Mouse (Mus musculus) liver, embryonic 16.5 days (tissue): ENCODE data around the gene Uap1l1. TPM values are rescaled to one million over a fixed set of nuclear protein-coding genes. Genes with fewer than 3 reads are reported as not detected.
A peak's percentile ranks its signal among the peaks of the same experiment; 100 is the strongest.

Source experiments
- ATAC-seq: fragments of 200-750 bp; cut with Nextera tagmentation; 2 replicates; pipeline ENCODE4 v1.8.0; 2017; ENCODE audit warnings: low read depth, mild to moderate bottlenecking, moderate number of reproducible peaks, moderate library complexity
- H3K27ac ChIP-seq: fragments of 300-500 bp; sonication (generic); 2 replicates; pipeline ENCODE4 v1.5.1; 2014; ENCODE audit warnings: mild to moderate bottlenecking, low read length
- H3K27me3 ChIP-seq: fragments of 300-500 bp; sonication (generic); 2 replicates; pipeline ENCODE4 v1.6.1; 2014; ENCODE audit warnings: low read depth, low read length, mixed read lengths; ENCODE audit not compliant: control insufficient read depth, insufficient read depth
- H3K36me3 ChIP-seq: fragments of 300-500 bp; sonication (generic); 2 replicates; pipeline ENCODE4 v1.6.1; 2014; ENCODE audit warnings: mild to moderate bottlenecking; ENCODE audit not compliant: control insufficient read depth, insufficient read depth
- H3K4me1 ChIP-seq: fragments of 300-500 bp; sonication (generic); 2 replicates; pipeline ENCODE4 v1.6.1; 2014; ENCODE audit warnings: low read depth, low read length, mixed read lengths; ENCODE audit not compliant: control insufficient read depth
- H3K4me2 ChIP-seq: fragments of 300-500 bp; sonication (generic); 2 replicates; pipeline ENCODE4 v1.6.1; 2014; ENCODE audit warnings: low read depth, low read length, mixed read lengths
- H3K4me3 ChIP-seq: fragments of 300-500 bp; sonication (generic); 2 replicates; pipeline ENCODE4 v1.5.1; 2014; ENCODE audit warnings: low read depth, mild to moderate bottlenecking, low read length
- H3K9ac ChIP-seq: fragments of 300-500 bp; sonication (generic); 2 replicates; pipeline ENCODE4 v1.6.1; 2014; ENCODE audit warnings: low read depth, low read length
- H3K9me3 ChIP-seq: fragments of 300-500 bp; sonication (generic); replicated peaks from 2 replicates; pipeline ENCODE4 v1.6.1; 2016; ENCODE audit warnings: low read length; ENCODE audit not compliant: control insufficient read depth
- WGBS: fragments of 180-500 bp; shearing (Covaris S2); extraction: QIAGEN DNeasy Blood & Tissue Kit; methylation state at CpG from one replicate; pipeline ENCODE4 v1.1.7; 2014; ENCODE audit not compliant: insufficient replicate concordance; 5-methylcytosine and 5-hydroxymethylcytosine counted together
- polyA plus RNA-seq: library from polyadenylated mRNA; unstranded; fragments of >200 nt; fragmentation: Nextera tagmentation; extraction: Ambion mirVana; gene quantifications from 2 replicates; pipeline ENCODE4 v1.2.1, GENCODE M21; 2015

Gene Uap1l1
- polyA plus RNA-seq, 1 experiment from 2014 or later: 12.6 TPM

DNA sequence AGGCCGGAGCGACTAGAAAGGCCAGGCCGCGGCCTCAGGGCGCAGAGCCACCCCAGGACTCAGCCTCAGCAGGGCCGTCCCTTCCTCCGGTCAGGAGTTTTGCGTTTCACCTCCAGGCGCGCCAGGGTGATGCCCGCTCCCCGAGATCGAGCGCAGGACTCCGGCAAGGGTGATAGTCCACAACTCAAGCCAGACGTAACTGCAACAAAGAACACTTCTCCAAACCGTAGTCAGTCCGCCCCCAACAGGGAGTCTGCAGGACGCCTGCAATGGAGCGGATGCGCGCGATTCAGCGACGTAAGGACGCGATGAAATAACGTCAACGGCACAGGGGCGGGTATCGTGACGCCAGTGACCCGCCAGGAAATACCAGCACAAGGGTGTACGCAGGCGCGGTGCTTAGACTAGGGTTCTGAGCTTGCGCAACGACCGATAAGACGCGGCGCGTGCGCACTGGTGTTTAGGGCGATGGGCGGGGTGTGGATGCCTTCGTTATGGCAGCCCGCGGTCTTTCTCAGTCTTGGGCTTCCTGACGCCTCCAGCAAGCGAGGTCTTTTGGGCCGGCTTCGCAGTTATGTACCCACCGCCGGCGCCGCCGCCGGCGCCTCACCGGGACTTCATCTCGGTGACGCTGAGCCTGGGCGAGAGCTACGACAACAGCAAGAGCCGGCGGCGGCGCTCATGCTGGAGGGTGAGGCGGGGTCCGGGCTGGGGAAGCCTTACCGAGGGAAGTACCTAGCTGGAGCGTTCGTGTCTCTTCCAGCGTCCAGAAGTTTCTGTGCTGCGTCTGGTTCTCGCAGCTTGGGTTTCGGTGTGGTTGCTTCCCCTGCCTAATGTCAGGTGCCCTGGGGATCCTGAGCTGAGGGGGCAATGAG lies 33.0 kb downstream of the Uap1l1 start, which contains the start of gene Man1b1:
Gene Man1b1 (plus strand): TSS at position 53 of the 875 bp plus-strand sequence.
- peaks cover 11% of the 10 kb centered on the region for H3K36me3 ChIP-seq
- H3K9ac ChIP-seq: peak within 1 kb of the TSS; percentile 89
- peak within 1 kb of the TSS; percentile 82 for H3K4me3 ChIP-seq
- peak; percentile 98 for ATAC-seq
- H3K27ac ChIP-seq: peak within 1 kb of the TSS; percentile 73
- H3K4me1 ChIP-seq: peaks cover 16% of the 10 kb centered on the region
- WGBS: under 1% methylated on average over 78 of the region's 78 CpGs
- H3K4me2 ChIP-seq: peak within 1 kb of the TSS; percentile 92
- H3K27me3 ChIP-seq: no peaks in the 10 kb centered on the region
- H3K9me3 ChIP-seq: no peaks in the 10 kb centered on the region

- no peak for ATAC-seq
- H3K9ac ChIP-seq: peak overlapping the region; percentile 78
Observed at GRCm38 (mm10) chr2:25331470-25331869, 34.0 kb downstream of the Uap1l1 start.

GRCm38 (mm10) chr2:25328440-25328839 lies 37.0 kb downstream of the Uap1l1 start:
- Histone ChIP-seq H3K4me2 (no peak overlapping the region), H3K4me1 (peaks cover 12% of the 10 kb centered on the region), H3K27me3 (no peaks in the 10 kb centered on the region), H3K9me3 (no peaks in the 10 kb centered on the region), H3K36me3 (no peaks in the 10 kb centered on the region), H3K9ac (no peak overlapping the region), H3K27ac (no peak overlapping the region), H3K4me3 (no peak overlapping the region)
- ATAC-seq: no peak
- 29% methylated on average over 7 of the region's 7 CpGs for WGBS

More at GRCm38 (mm10) chr2:25331470-25331869, 34.0 kb downstream of the Uap1l1 start:
- peak overlapping the region; percentile 82 for H3K4me3 ChIP-seq
- H3K27me3 ChIP-seq: no peaks in the 10 kb centered on the region
- no peak overlapping the region for H3K27ac ChIP-seq
- H3K9me3 ChIP-seq: no peaks in the 10 kb centered on the region
- peaks cover 16% of the 10 kb centered on the region for H3K4me1 ChIP-seq
- H3K36me3 ChIP-seq: peaks cover 2% of the 10 kb centered on the region; the same call in 1 of the 2 replicates
- WGBS: 46% methylated on average over 9 of the region's 9 CpGs
- H3K4me2 ChIP-seq: peak overlapping the region; percentile 81

DNA sequence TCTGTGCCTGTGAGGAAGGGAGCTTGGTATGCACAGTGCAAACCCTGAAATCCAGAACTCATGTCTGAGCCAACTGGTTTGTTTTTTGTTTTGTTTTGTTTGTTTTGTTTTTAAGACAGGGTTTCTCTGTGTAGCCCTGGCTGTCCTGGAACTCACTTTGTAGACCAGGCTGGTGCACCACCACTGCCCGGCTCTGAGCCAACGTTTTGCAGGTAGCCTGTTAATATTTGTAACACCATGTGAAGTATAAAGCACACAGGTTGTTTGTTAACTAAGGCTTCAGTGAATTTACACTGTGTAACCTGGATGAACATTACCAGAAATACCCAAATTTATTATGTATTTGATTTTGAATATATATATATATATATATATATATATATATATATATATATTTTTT lies 39.4 kb downstream of the Uap1l1 start:
- no peak overlapping the region for H3K9ac ChIP-seq
- no peak overlapping the region for H3K4me2 ChIP-seq
- H3K36me3 ChIP-seq: no peaks in the 10 kb centered on the region
- peaks cover under 1% of the 10 kb centered on the region; the same call in 1 of the 2 replicates for H3K4me1 ChIP-seq
- no peak overlapping the region for H3K27ac ChIP-seq
- no peaks in the 10 kb centered on the region for H3K27me3 ChIP-seq
- H3K9me3 ChIP-seq: no peaks in the 10 kb centered on the region
- ATAC-seq: no peak
- H3K4me3 ChIP-seq: no peak overlapping the region
- 61% methylated on average over 2 of the region's 2 CpGs for WGBS

GRCm38 (mm10) chr2:25320084-25320483 lies 45.4 kb downstream of the Uap1l1 start:
- no peaks in the 10 kb centered on the region for H3K9me3 ChIP-seq
- ATAC-seq: no peak
- H3K4me1 ChIP-seq: no peaks in the 10 kb centered on the region
- no peak overlapping the region for H3K4me3 ChIP-seq
- 16% methylated on average over 2 of the region's 2 CpGs for WGBS
- H3K27ac ChIP-seq: no peak overlapping the region
- no peak overlapping the region for H3K9ac ChIP-seq
- no peaks in the 10 kb centered on the region for H3K36me3 ChIP-seq
- no peak overlapping the region for H3K4me2 ChIP-seq
- peaks cover 30% of the 10 kb centered on the region for H3K27me3 ChIP-seq

GRCm38 (mm10) chr2:25318971-25319773 lies 46.3 kb downstream of the Uap1l1 start, which contains the start of gene Grin1:
TSS of gene Grin1 (minus strand) at chr2:25319187.
- H3K4me1 ChIP-seq: no peaks in the 10 kb centered on the region
- H3K4me3 ChIP-seq: peak within 1 kb of the TSS; percentile 9; the same call in 1 of the 2 replicates
- no peaks in the 10 kb centered on the region for H3K9me3 ChIP-seq
- no peak within 1 kb of the TSS for H3K9ac ChIP-seq
- no peak for ATAC-seq
- peaks cover 30% of the 10 kb centered on the region for H3K27me3 ChIP-seq
- no peak within 1 kb of the TSS for H3K27ac ChIP-seq
- H3K36me3 ChIP-seq: no peaks in the 10 kb centered on the region
- 9% methylated on average over 58 of the region's 58 CpGs for WGBS
- peak within 1 kb of the TSS; percentile 23; the same call in 1 of the 2 replicates for H3K4me2 ChIP-seq

- no peak for ATAC-seq
- no peaks in the 10 kb centered on the region for H3K36me3 ChIP-seq
- H3K4me1 ChIP-seq: no peaks in the 10 kb centered on the region
- H3K9me3 ChIP-seq: no peaks in the 10 kb centered on the region
- H3K4me3 ChIP-seq: no peak overlapping the region
- no peak overlapping the region for H3K27ac ChIP-seq
- no peak overlapping the region for H3K9ac ChIP-seq
- H3K27me3 ChIP-seq: peaks cover 32% of the 10 kb centered on the region
- 6% methylated on average over 31 of the region's 31 CpGs for WGBS
- peak overlapping the region; percentile 23; the same call in 1 of the 2 replicates for H3K4me2 ChIP-seq
Observed at GRCm38 (mm10) chr2:25318119-25318966, 47.1 kb downstream of the Uap1l1 start.

DNA sequence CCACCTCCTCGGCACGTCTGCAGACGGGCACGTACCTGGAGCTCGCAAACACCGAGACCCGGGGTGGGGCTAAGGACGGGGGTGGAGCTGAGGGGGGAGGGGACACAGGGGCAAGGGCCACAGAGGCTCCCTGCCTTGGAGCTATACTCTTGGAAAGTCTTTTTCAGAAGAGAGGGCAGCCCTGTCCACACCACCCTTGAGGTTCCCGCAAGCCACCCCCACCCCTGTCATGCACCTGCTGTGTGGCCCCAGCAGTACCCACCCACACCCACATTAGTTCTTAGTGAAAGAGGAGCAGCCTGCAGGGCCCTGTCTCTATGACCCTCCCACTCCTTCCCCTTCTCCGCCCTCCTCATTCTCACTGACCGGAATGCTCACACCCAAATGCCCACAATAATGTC lies 54.0 kb downstream of the Uap1l1 start:
- WGBS: 6% methylated on average over 11 of the region's 11 CpGs
- Histone ChIP-seq H3K4me2 (no peak overlapping the region), H3K36me3 (no peaks in the 10 kb centered on the region), H3K27ac (no peak overlapping the region), H3K4me1 (no peaks in the 10 kb centered on the region), H3K4me3 (no peak overlapping the region), H3K9ac (no peak overlapping the region), H3K9me3 (no peaks in the 10 kb centered on the region), H3K27me3 (peaks cover 53% of the 10 kb centered on the region)
- ATAC-seq: no peak
